Mouse (Mus musculus): Measurements from ENCODE around the gene 4930539E08Rik.

- TF ChIP-seq CTCF (IDR thresholded peaks at IDR 0.05; ENCODE audit: control insufficient read depth, insufficient read depth, insufficient replicate concordance, low read depth, low read length), result peak; percentile 95
- TF ChIP-seq POLR2A (IDR thresholded peaks at IDR 0.05; ENCODE audit: control insufficient read depth, low read depth, low read length), result no peak
Observed at GRCm38 (mm10) chr17:28879931-28880391, 35.2 kb downstream of the 4930539E08Rik start.

Data from testis, adult 2 months (tissue).